8 mouse cellular contexts compared by ENCODE assay signal in genomic region chr5:110978461-110978860, GRCm38 (mm10).
DNase-seq lines count a peak whose midpoint lies in the region; ATAC-seq and TF ChIP-seq lines count a peak whose summit lies in the region.

No protein-coding gene starts in this region.

- no peaks in the 10 kb centered on the region for H3K9me3 ChIP-seq in hindbrain, embryonic 15.5 days

- peak overlapping the region; percentile 88 for H3K4me3 ChIP-seq in cortical plate, adult 2 months (ENCODE audit: insufficient read depth, low read length)
- peak overlapping the region; percentile 77 for H3K4me3 ChIP-seq in hindbrain, embryonic 15.5 days

- H3K4me1 ChIP-seq in cortical plate, adult 2 months (ENCODE audit: control insufficient read depth, insufficient read depth, low read length), result no peaks in the 10 kb centered on the region; the same call in 1 of the 2 replicates
- peaks cover 33% of the 10 kb centered on the region for H3K4me1 ChIP-seq in hindbrain, embryonic 15.5 days (replicated peaks)

- peak; percentile 74 for DNase-seq in ZHBTc4 (ENCODE audit: low read depth, low spot score)
- peak; percentile 50 to 68 for DNase-seq in gastrocnemius, adult 8-10 months (ENCODE audit: low spot score in 2 of 2)
- DNase-seq in layer of hippocampus, postnatal 36 days, result peak; percentile 51 to 53
- DNase-seq in lung, postnatal 14 days, result peak; percentile 78
- peak; percentile 63 for DNase-seq in ovary, postnatal 14 days (ENCODE audit: low spot score)
- DNase-seq in thymus, postnatal 10 days (ENCODE audit: low spot score in 2 of 2), result peak; percentile 20 to 48

- H3K27me3 ChIP-seq in hindbrain, embryonic 15.5 days, result no peaks in the 10 kb centered on the region

- TF ChIP-seq CTCF in cortical plate, adult 2 months (IDR thresholded peaks at IDR 0.05; ENCODE audit: extremely low read depth, insufficient read depth, low read length), result peak; percentile 22; the same call in 1 of the 2 replicates

- peak overlapping the region; percentile 67 for H3K9ac ChIP-seq in hindbrain, embryonic 15.5 days

- peaks cover 5% of the 10 kb centered on the region; the same call in 1 of the 2 replicates for H3K36me3 ChIP-seq in hindbrain, embryonic 15.5 days

- 2% methylated on average over 9 of the region's 9 CpGs for WGBS in hindbrain, embryonic 15.5 days

- peak; percentile 91 for TF ChIP-seq POLR2A in cortical plate, adult 2 months (IDR thresholded peaks at IDR 0.05; ENCODE audit: extremely low read depth, insufficient read depth, low read length)

- ATAC-seq in hindbrain, embryonic 15.5 days (ENCODE audit: low FRiP score, low read depth), result peak; percentile 87

- H3K27ac ChIP-seq in cortical plate, adult 2 months (ENCODE audit: insufficient read depth, low read length), result peak overlapping the region; percentile 77; the same call in 1 of the 2 replicates
- H3K27ac ChIP-seq in hindbrain, embryonic 15.5 days (replicated peaks), result peak overlapping the region; percentile 90

- peak overlapping the region; percentile 78 for H3K4me2 ChIP-seq in hindbrain, embryonic 15.5 days

Comparison
In these comparisons a context has a peak if more than half of its experiments do, and no peak if none do; other contexts are left out.
1. Peak in every context shown above with its lines: DNase-seq, ATAC-seq, H3K4me3 ChIP-seq and H3K27ac ChIP-seq.